Mouse (Mus musculus) cerebellum, adult 2 months (tissue): Measurements from ENCODE around the gene Prkg2.

Experiments
- CTCF ChIP-seq: fragments of 200-500 bp; IDR thresholded peaks from 2 replicates; pipeline ENCODE4 v1.5.1; 2011; ENCODE audit warnings: low read depth, mild to moderate bottlenecking, control low read depth, low read length, moderate library complexity, borderline replicate concordance; ENCODE audit not compliant: insufficient read depth
- POLR2A ChIP-seq: fragments of 200-500 bp; IDR thresholded peaks from 2 replicates; pipeline ENCODE4 v1.6.1; 2011; ENCODE audit warnings: low read length, control low read depth, borderline replicate concordance; ENCODE audit not compliant: insufficient read depth

DNA sequence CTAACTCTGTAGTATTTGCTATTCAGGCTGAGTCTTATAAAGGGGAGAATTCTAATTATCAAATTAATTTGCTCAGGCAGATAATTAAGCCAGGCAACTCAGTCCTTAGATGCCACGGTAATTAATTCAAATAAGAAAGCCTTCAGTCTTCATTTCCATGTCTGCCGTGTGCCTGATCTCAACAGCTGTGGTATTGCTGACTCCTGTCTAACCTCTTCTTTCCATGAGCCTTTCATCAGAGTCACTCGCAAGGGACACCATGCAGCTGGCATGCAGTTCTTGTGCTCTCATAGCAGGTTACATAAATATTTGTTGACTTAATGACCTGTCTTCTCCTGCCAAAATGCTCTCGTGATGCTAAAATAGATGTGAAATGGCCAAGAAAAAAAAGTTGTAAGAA is 41.4 kb downstream of the Prkg2 start:
- TF ChIP-seq POLR2A (no peak), CTCF (no peak)
